Mouse (Mus musculus): ENCODE measurements around the gene Ankrd53.

Gene Ankrd53

GRCm38 (mm10) chr6:83762344-83762743 is at the start of gene Ankrd53:
Gene Ankrd53, plus strand, starts transcription at chr6:83762644.
- CTCF ChIA-PET = interaction anchor here (0.6 to 0.7 kb wide), 2 partner anchors 1582 to 1698 kb away, joined by 3 read pairs; no protein-coding TSS in a partner anchor

GRCm38 (mm10) chr6:83713271-83714136 is 48.9 kb upstream of the Ankrd53 start:
- CTCF ChIA-PET = no interaction called here

- CTCF ChIA-PET = no interaction called here
These were observed 48.0 kb upstream of the Ankrd53 start for GRCm38 (mm10) chr6:83714221-83715123.

GRCm38 (mm10) chr6:83715461-83716196 is 46.8 kb upstream of the Ankrd53 start:
- CTCF ChIA-PET = no interaction called here

GRCm38 (mm10) chr6:83717026-83717425 is 45.4 kb upstream of the Ankrd53 start:
- CTCF ChIA-PET = interaction anchor here (0.6 kb wide), 1 partner anchor 479 kb away, joined by 6 read pairs; no protein-coding TSS in a partner anchor

GRCm38 (mm10) chr6:83722526-83722925 is 39.9 kb upstream of the Ankrd53 start:
- CTCF ChIA-PET = no interaction called here

- CTCF ChIA-PET = no interaction called here
These were observed 35.3 kb upstream of the Ankrd53 start for GRCm38 (mm10) chr6:83727178-83727577.

- CTCF ChIA-PET = no interaction called here
These were observed 34.0 kb upstream of the Ankrd53 start for GRCm38 (mm10) chr6:83728488-83728887.

GRCm38 (mm10) chr6:83729350-83729970 is 33.0 kb upstream of the Ankrd53 start:
- CTCF ChIA-PET = interaction anchor here (0.6 to 0.9 kb wide), 2 partner anchors 18 to 35 kb away, joined by 3 to 6 read pairs; no protein-coding TSS in a partner anchor

- CTCF ChIA-PET = no interaction called here
These were observed 31.3 kb upstream of the Ankrd53 start for GRCm38 (mm10) chr6:83731128-83731527.

GRCm38 (mm10) chr6:83737311-83737710 is 25.1 kb upstream of the Ankrd53 start:
- CTCF ChIA-PET = no interaction called here

- CTCF ChIA-PET = no interaction called here
These were observed 23.8 kb upstream of the Ankrd53 start for GRCm38 (mm10) chr6:83738596-83738995.

GRCm38 (mm10) chr6:83742761-83743160 is 19.7 kb upstream of the Ankrd53 start, which contains the start of gene Atp6v1b1:
Gene Atp6v1b1, plus strand, starts transcription at chr6:83742990.
- CTCF ChIA-PET = no interaction called here

GRCm38 (mm10) chr6:83743212-83743611 is 19.2 kb upstream of the Ankrd53 start:
- CTCF ChIA-PET = no interaction called here

- CTCF ChIA-PET = no interaction called here
These were observed 18.3 kb upstream of the Ankrd53 start for GRCm38 (mm10) chr6:83744126-83744525.

GRCm38 (mm10) chr6:83744557-83744956 is 17.9 kb upstream of the Ankrd53 start:
- CTCF ChIA-PET = no interaction called here

GRCm38 (mm10) chr6:83745466-83745865 is 17.0 kb upstream of the Ankrd53 start:
- CTCF ChIA-PET = no interaction called here

GRCm38 (mm10) chr6:83749286-83749685 is 13.2 kb upstream of the Ankrd53 start:
- CTCF ChIA-PET = no interaction called here

- CTCF ChIA-PET = no interaction called here
These were observed 12.2 kb upstream of the Ankrd53 start for GRCm38 (mm10) chr6:83750171-83750684.

GRCm38 (mm10) chr6:83756051-83756450 is 6.4 kb upstream of the Ankrd53 start:
- CTCF ChIA-PET = no interaction called here

- CTCF ChIA-PET = interaction anchor here (0.6 kb wide), 1 partner anchor 1697 kb away, joined by 3 read pairs; no protein-coding TSS in a partner anchor
These were observed 512 bp downstream of the Ankrd53 start for GRCm38 (mm10) chr6:83762880-83763431.
